Mouse (Mus musculus) intestine, embryonic 16.5 days (tissue): Measurements from ENCODE around the gene Carnmt1. TPM values are rescaled to one million over a fixed set of nuclear protein-coding genes. Genes with fewer than 3 reads are reported as not detected.

Source experiments
- ATAC-seq: fragments of 200-750 bp; cut with Nextera tagmentation; 2 replicates; pipeline ENCODE4 v1.8.0; 2017; ENCODE audit warnings: moderate TSS enrichment, moderate library complexity
- H3K27ac ChIP-seq: fragments of 300-500 bp; sonication (generic); 2 replicates; pipeline ENCODE4 v1.5.1; 2014; ENCODE audit warnings: mild to moderate bottlenecking, low read length
- H3K27me3 ChIP-seq: fragments of 300-500 bp; sonication (generic); replicated peaks from 2 replicates; pipeline ENCODE4 v1.6.1; 2014; ENCODE audit warnings: low read length, control low read depth, mixed read lengths; ENCODE audit not compliant: control insufficient read depth, insufficient read depth
- H3K36me3 ChIP-seq: fragments of 300-500 bp; sonication (generic); 2 replicates; pipeline ENCODE4 v1.6.1; 2014; ENCODE audit warnings: low read length, control low read depth; ENCODE audit not compliant: control insufficient read depth, insufficient read depth
- H3K4me1 ChIP-seq: fragments of 300-500 bp; sonication (generic); 2 replicates; pipeline ENCODE4 v1.6.1; 2014; ENCODE audit warnings: low read length, control low read depth, mixed read lengths; ENCODE audit not compliant: control insufficient read depth, insufficient read depth
- H3K4me2 ChIP-seq: fragments of 300-500 bp; sonication (generic); 2 replicates; pipeline ENCODE4 v1.6.1; 2014; ENCODE audit warnings: low read depth, low read length, control low read depth
- H3K4me3 ChIP-seq: fragments of 300-500 bp; sonication (generic); 2 replicates; pipeline ENCODE4 v1.5.1; 2014; ENCODE audit warnings: mild to moderate bottlenecking, low read length
- H3K9ac ChIP-seq: fragments of 300-500 bp; sonication (generic); 2 replicates; pipeline ENCODE4 v1.6.1; 2014; ENCODE audit warnings: low read depth, low read length
- H3K9me3 ChIP-seq: fragments of 300-500 bp; sonication (generic); 2 replicates; pipeline ENCODE4 v1.6.1; 2016; ENCODE audit warnings: low read length, control low read depth; ENCODE audit not compliant: control insufficient read depth
- WGBS: fragments of 180-500 bp; shearing (Covaris S2); extraction: QIAGEN DNeasy Blood & Tissue Kit; methylation state at CpG from one replicate; pipeline ENCODE4 v1.1.7; 2014; 5-methylcytosine and 5-hydroxymethylcytosine counted together
- polyA plus RNA-seq: library from polyadenylated mRNA; unstranded; fragments of >200 nt; fragmentation: Nextera tagmentation; extraction: Ambion mirVana; gene quantifications from 2 replicates; pipeline ENCODE4 v1.2.1, GENCODE M21; 2015

Gene Carnmt1
- polyA plus RNA-seq, 1 experiment from 2014 or later = 15.6 TPM

GRCm38 (mm10) chr19:18650473-18650872 lies 20.1 kb upstream of the Carnmt1 start:
- no peak overlapping the region for H3K9ac ChIP-seq
- 82% methylated on average over 6 of the region's 6 CpGs for WGBS
- H3K9me3 ChIP-seq = no peaks in the 10 kb centered on the region
- H3K36me3 ChIP-seq = no peaks in the 10 kb centered on the region
- H3K4me2 ChIP-seq = no peak overlapping the region
- H3K27me3 ChIP-seq = no peaks in the 10 kb centered on the region
- no peak overlapping the region for H3K4me3 ChIP-seq
- no peak overlapping the region for H3K27ac ChIP-seq
- H3K4me1 ChIP-seq = no peaks in the 10 kb centered on the region
- ATAC-seq = no peak

GRCm38 (mm10) chr19:18652592-18652991 lies 18.0 kb upstream of the Carnmt1 start:
- no peaks in the 10 kb centered on the region for H3K4me1 ChIP-seq
- ATAC-seq = no peak
- WGBS = 71% methylated on average over 4 of the region's 4 CpGs

GRCm38 (mm10) chr19:18653058-18653457 lies 17.5 kb upstream of the Carnmt1 start:
- WGBS = 80% methylated on average over 6 of the region's 6 CpGs
- Histone ChIP-seq H3K4me1 (no peaks in the 10 kb centered on the region), H3K4me2 (no peak overlapping the region), H3K9ac (no peak overlapping the region), H3K9me3 (no peaks in the 10 kb centered on the region), H3K36me3 (no peaks in the 10 kb centered on the region), H3K27ac (no peak overlapping the region), H3K4me3 (no peak overlapping the region), H3K27me3 (no peaks in the 10 kb centered on the region)
- no peak for ATAC-seq

More at GRCm38 (mm10) chr19:18652592-18652991, 18.0 kb upstream of the Carnmt1 start:
- Histone ChIP-seq H3K4me2 (no peak overlapping the region), H3K27me3 (no peaks in the 10 kb centered on the region), H3K9ac (no peak overlapping the region), H3K4me3 (no peak overlapping the region), H3K36me3 (no peaks in the 10 kb centered on the region), H3K9me3 (no peaks in the 10 kb centered on the region), H3K27ac (no peak overlapping the region)

GRCm38 (mm10) chr19:18654330-18654729 lies 16.2 kb upstream of the Carnmt1 start:
- ATAC-seq = no peak
- H3K4me1 ChIP-seq = no peaks in the 10 kb centered on the region
- WGBS = 83% methylated on average over 8 of the region's 8 CpGs

GRCm38 (mm10) chr19:18654984-18655383 lies 15.6 kb upstream of the Carnmt1 start:
- Histone ChIP-seq H3K27ac (no peak overlapping the region), H3K36me3 (no peaks in the 10 kb centered on the region), H3K27me3 (no peaks in the 10 kb centered on the region), H3K4me3 (no peak overlapping the region), H3K9ac (no peak overlapping the region), H3K9me3 (no peaks in the 10 kb centered on the region), H3K4me2 (no peak overlapping the region), H3K4me1 (no peaks in the 10 kb centered on the region)
- ATAC-seq = no peak
- WGBS = 59% methylated on average over 5 of the region's 5 CpGs

More at GRCm38 (mm10) chr19:18654330-18654729, 16.2 kb upstream of the Carnmt1 start:
- Histone ChIP-seq H3K36me3 (no peaks in the 10 kb centered on the region), H3K9me3 (no peaks in the 10 kb centered on the region), H3K27me3 (no peaks in the 10 kb centered on the region), H3K4me3 (no peak overlapping the region), H3K27ac (no peak overlapping the region), H3K4me2 (no peak overlapping the region), H3K9ac (no peak overlapping the region)

GRCm38 (mm10) chr19:18655999-18656398 lies 14.6 kb upstream of the Carnmt1 start:
- Histone ChIP-seq H3K4me3 (no peak overlapping the region), H3K4me2 (no peak overlapping the region), H3K9ac (no peak overlapping the region), H3K27me3 (no peaks in the 10 kb centered on the region), H3K36me3 (no peaks in the 10 kb centered on the region), H3K27ac (no peak overlapping the region), H3K4me1 (no peaks in the 10 kb centered on the region), H3K9me3 (no peaks in the 10 kb centered on the region)
- no peak for ATAC-seq
- 87% methylated on average over 7 of the region's 7 CpGs for WGBS

GRCm38 (mm10) chr19:18658473-18658872 lies 12.1 kb upstream of the Carnmt1 start:
- WGBS = 65% methylated on average over 4 of the region's 4 CpGs
- H3K27ac ChIP-seq = no peak overlapping the region
- ATAC-seq = no peak; the same call in 1 of the 2 replicates

GRCm38 (mm10) chr19:18659349-18659748 lies 11.2 kb upstream of the Carnmt1 start:
- H3K4me3 ChIP-seq = no peak overlapping the region
- no peak for ATAC-seq
- no peak overlapping the region for H3K4me2 ChIP-seq

More at GRCm38 (mm10) chr19:18658473-18658872, 12.1 kb upstream of the Carnmt1 start:
- no peak overlapping the region for H3K4me2 ChIP-seq
- no peaks in the 10 kb centered on the region for H3K36me3 ChIP-seq
- no peak overlapping the region for H3K4me3 ChIP-seq
- no peaks in the 10 kb centered on the region for H3K27me3 ChIP-seq
- no peak overlapping the region for H3K9ac ChIP-seq
- H3K9me3 ChIP-seq = no peaks in the 10 kb centered on the region
- no peaks in the 10 kb centered on the region for H3K4me1 ChIP-seq

GRCm38 (mm10) chr19:18660466-18660865 lies 10.1 kb upstream of the Carnmt1 start:
- Histone ChIP-seq H3K4me2 (no peak overlapping the region), H3K9ac (no peak overlapping the region), H3K36me3 (no peaks in the 10 kb centered on the region), H3K4me3 (no peak overlapping the region), H3K27ac (no peak overlapping the region), H3K27me3 (no peaks in the 10 kb centered on the region), H3K4me1 (no peaks in the 10 kb centered on the region), H3K9me3 (no peaks in the 10 kb centered on the region)
- 89% methylated on average over 3 of the region's 3 CpGs for WGBS
- no peak for ATAC-seq

More at GRCm38 (mm10) chr19:18659349-18659748, 11.2 kb upstream of the Carnmt1 start:
- H3K4me1 ChIP-seq = no peaks in the 10 kb centered on the region
- H3K9ac ChIP-seq = no peak overlapping the region
- H3K9me3 ChIP-seq = no peaks in the 10 kb centered on the region
- H3K27ac ChIP-seq = no peak overlapping the region
- no peaks in the 10 kb centered on the region for H3K36me3 ChIP-seq
- no CpG with 5 or more reads among the region's 1 CpGs for WGBS
- H3K27me3 ChIP-seq = no peaks in the 10 kb centered on the region

GRCm38 (mm10) chr19:18661683-18662082 lies 8.9 kb upstream of the Carnmt1 start:
- WGBS = 58% methylated on average over 1 of the region's 1 CpGs
- no peak overlapping the region for H3K27ac ChIP-seq
- no peaks in the 10 kb centered on the region for H3K27me3 ChIP-seq
- no peak overlapping the region for H3K4me3 ChIP-seq
- H3K9me3 ChIP-seq = no peaks in the 10 kb centered on the region
- H3K4me2 ChIP-seq = no peak overlapping the region
- H3K4me1 ChIP-seq = no peaks in the 10 kb centered on the region
- no peak overlapping the region for H3K9ac ChIP-seq
- H3K36me3 ChIP-seq = no peaks in the 10 kb centered on the region
- ATAC-seq = no peak
